Mouse (Mus musculus) intestine, embryonic 15.5 days (tissue): ENCODE results near the gene Ankrd54. TPM values are rescaled to one million over a fixed set of nuclear protein-coding genes. Genes with fewer than 3 reads are reported as not detected.

Source experiments
- polyA plus RNA-seq: library from polyadenylated mRNA; unstranded; fragments of >200 nt; fragmentation: Nextera tagmentation; extraction: Ambion mirVana; gene quantifications from 2 replicates; pipeline ENCODE4 v1.2.1, GENCODE M21; 2015

Ankrd54 gene
- polyA plus RNA-seq, 1 experiment from 2014 or later, result 53.5 TPM

Other genes with a start within 250 kb of the Ankrd54 start
- gene Cdc42ep1, start 220.3 kb downstream of the Ankrd54 start, polyA plus RNA-seq, result 44.0 and 47.5 TPM in 2 replicates
- gene Lgals2, start 207.4 kb downstream of the Ankrd54 start, polyA plus RNA-seq, result 1,110 and 1,149 TPM in 2 replicates
- 47.6 and 51.7 TPM in 2 replicates for gene Gga1, start 185.7 kb downstream of the Ankrd54 start, polyA plus RNA-seq
- gene Gm49510, start 163.2 kb downstream of the Ankrd54 start, polyA plus RNA-seq, result 0.23 and 0.42 TPM in 2 replicates
- 21.6 and 26.8 TPM in 2 replicates for gene Sh3bp1, start 163.1 kb downstream of the Ankrd54 start, polyA plus RNA-seq
- gene Pdxp, start 149.0 kb downstream of the Ankrd54 start, polyA plus RNA-seq, result 11.0 TPM in 2 replicates
- 996 and 1,059 TPM in 2 replicates for gene Lgals1, start 136.2 kb downstream of the Ankrd54 start, polyA plus RNA-seq
- 41.4 and 42.3 TPM in 2 replicates for gene Nol12, start 128.0 kb downstream of the Ankrd54 start, polyA plus RNA-seq
- 51.5 and 53.1 TPM in 2 replicates for gene Triobp, start 115.2 kb downstream of the Ankrd54 start, polyA plus RNA-seq
- 441 and 523 TPM in 2 replicates for gene H1f0, start 34.4 kb downstream of the Ankrd54 start, polyA plus RNA-seq
- 1.6 and 1.8 TPM in 2 replicates for gene Galr3, start 21.0 kb downstream of the Ankrd54 start, polyA plus RNA-seq
- 229 and 241 TPM in 2 replicates for gene Eif3l, start 12.3 kb upstream of the Ankrd54 start, polyA plus RNA-seq
- gene Micall1, start 46.0 kb upstream of the Ankrd54 start, polyA plus RNA-seq, result 8.3 TPM in 2 replicates
- 311 and 328 TPM in 2 replicates for gene Polr2f, start 78.1 kb upstream of the Ankrd54 start, polyA plus RNA-seq
- 4.5 and 5.7 TPM in 2 replicates for gene 1700088E04Rik, start 78.4 kb upstream of the Ankrd54 start, polyA plus RNA-seq
- 7.9 and 8.2 TPM in 2 replicates for gene Sox10, start 102.3 kb upstream of the Ankrd54 start, polyA plus RNA-seq
- gene Pick1, start 166.3 kb upstream of the Ankrd54 start, polyA plus RNA-seq, result 44.2 and 50.1 TPM in 2 replicates
- gene Gm49486, start 166.5 kb upstream of the Ankrd54 start, polyA plus RNA-seq, result 0.27 and 0.35 TPM in 2 replicates
- gene Slc16a8, start 191.9 kb upstream of the Ankrd54 start, polyA plus RNA-seq, result 0.16 TPM in 1 of 2 replicates, not detected in the other
- 12.3 and 14.7 TPM in 2 replicates for gene Baiap2l2, start 222.6 kb upstream of the Ankrd54 start, polyA plus RNA-seq